Mouse (Mus musculus): ENCODE results near the gene Tmed2.
"Not testable (repeated sequence)": the region's sequence is repeated elsewhere in the genome, so short reads cannot be mapped to it uniquely, and the experiment has no call there.

Tmed2 gene

GRCm38 (mm10) chr5:124578633-124579317 lies 38.3 kb downstream of the Tmed2 start, which contains the start of the genes Eif2b1 and Gtf2h3:
Eif2b1 (minus strand) TSS chr5:124579131.
Gtf2h3 (plus strand) TSS chr5:124579140.
- DNase-seq (ENCODE audit: low spot score) = peak; percentile 92

GRCm38 (mm10) chr5:124582515-124582914 lies 42.0 kb downstream of the Tmed2 start:
- DNase-seq (ENCODE audit: low spot score) = peak; percentile 32

GRCm38 (mm10) chr5:124592768-124593167 lies 52.3 kb downstream of the Tmed2 start:
- DNase-seq (ENCODE audit: low spot score) = no peak

- DNase-seq (ENCODE audit: low spot score) = peak; percentile 96
Measured at GRCm38 (mm10) chr5:124598224-124599174, 58.0 kb downstream of the Tmed2 start.

GRCm38 (mm10) chr5:124599726-124600125 lies 59.2 kb downstream of the Tmed2 start:
- not testable (repeated sequence) for DNase-seq (ENCODE audit: low spot score)

All from layer of hippocampus, adult 11-12 months (tissue).